Mouse (Mus musculus): ENCODE results near the gene Rpl36al.

The Rpl36al gene

DNA sequence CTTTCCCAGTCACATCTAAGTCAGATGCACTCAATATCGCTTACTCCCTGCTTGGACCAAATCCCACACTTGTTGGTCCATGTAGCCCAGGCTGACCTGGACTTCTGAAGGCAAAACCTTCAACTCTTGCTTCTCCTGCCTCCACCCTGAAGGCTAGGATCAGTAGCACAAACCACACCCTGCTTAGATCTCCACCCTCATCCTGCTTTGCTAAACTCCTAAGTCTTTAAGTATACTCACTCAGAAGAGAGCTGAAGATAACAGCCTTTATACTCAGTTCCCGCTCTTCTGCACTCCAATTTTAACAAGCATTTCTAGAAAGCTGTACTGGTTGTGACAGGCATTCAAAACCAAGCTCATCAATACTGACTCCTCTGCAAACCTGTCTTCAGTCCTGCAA is 26.8 kb downstream of the Rpl36al start:
- DNase-seq, result no peak

DNA sequence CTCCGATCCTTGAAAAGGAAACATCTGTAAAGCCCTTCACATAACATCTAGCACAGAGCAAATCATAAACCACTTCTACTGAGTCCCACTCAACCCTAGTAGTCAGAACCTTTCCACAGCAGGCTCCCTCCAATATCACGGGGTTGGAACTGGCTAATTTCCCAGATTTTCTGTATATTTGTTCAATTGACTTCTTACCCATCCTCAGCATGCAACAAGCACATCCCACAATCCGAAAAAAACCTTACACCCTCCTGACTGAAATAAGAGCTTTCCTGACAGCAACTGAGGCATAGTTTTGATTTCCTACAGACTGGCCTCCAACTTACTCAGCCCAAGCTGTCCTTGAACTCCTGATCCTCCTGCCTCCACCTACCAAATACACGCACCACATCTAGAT is 27.4 kb downstream of the Rpl36al start:
- no peak for DNase-seq

DNA sequence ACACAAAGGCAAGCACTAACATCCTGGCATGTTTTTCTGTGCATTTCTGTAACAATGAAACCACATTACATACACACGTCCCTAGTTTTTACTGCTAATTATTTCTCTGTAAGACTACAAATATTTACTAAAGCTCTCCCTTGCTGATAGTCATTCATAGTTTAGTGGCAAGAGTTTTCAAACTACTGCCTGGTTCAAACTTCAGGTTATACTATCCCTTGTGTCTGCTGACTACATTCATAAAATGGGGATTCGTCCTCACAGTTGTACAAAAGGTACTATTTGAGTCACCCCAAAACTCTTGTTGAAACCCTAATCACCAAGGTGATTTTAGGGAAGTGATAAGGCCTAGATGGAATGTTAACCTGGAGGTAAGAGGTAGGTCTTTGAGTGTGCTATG is 28.0 kb downstream of the Rpl36al start:
- no peak for DNase-seq

DNA sequence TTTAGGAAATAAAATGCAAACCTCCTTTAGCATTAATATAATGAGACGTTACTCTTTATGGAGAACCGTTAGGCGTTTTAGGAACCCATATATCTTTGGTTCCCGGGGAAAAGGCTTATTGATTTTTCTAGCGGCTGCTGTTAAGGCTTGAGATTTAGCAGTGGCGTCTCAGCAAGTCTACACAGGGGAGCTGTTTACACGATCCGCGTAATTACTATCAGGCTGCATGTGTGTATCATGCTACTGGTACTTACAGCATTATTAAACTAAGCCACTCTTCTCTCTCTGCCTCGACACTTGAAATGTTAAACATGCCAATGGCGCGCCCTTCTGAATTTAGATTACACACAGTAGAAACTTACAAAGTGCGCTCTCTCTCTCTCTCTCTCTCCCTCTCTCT is 33.8 kb downstream of the Rpl36al start:
- no peak for DNase-seq

DNA sequence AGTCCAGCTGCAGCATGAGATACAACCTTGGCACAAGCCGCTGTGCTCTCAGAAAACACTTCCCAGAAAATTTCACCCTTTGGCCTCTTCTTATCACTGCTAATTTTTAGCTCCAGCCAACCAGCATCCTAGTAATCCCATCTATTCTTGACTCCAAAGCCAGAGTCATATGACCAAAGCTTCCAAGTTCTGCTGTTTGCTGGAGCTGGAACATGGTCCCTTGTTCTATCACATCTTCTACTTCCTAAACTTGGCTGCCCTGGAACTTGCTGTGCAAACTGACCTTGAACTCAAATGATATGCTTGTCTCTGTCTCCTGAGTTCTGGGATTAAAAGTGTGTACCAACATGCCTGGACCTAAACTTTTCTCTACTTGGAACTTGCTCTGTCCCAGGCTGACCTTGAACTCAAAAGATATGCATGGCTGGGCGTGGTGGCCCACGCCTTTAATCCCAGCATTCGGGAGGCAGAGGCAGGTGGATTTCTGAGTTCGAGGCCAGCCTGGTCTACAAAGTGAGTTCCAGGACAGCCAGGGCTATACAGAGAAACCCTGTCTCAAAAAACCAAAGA is 36.6 kb downstream of the Rpl36al start:
- DNase-seq, result no peak

DNA sequence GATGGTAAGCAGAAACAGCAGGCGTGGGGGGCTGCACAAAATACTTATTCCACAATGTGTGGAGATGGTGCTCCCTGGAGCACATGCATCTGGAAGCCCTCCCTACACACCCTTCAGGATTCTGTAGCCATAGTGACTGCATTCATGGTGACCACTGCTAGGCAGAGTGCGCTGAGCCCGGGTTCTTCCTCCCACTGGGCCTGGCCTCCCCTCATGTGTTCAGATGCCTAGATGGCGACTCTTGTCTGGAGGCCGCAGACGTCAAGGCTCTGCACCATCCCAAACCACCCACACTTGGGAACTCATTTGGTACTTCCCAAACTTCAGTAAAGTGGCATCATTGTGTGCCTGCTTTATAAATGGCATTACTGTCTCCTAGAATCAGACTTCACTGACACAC is 40.4 kb downstream of the Rpl36al start:
- DNase-seq, result no peak

DNA sequence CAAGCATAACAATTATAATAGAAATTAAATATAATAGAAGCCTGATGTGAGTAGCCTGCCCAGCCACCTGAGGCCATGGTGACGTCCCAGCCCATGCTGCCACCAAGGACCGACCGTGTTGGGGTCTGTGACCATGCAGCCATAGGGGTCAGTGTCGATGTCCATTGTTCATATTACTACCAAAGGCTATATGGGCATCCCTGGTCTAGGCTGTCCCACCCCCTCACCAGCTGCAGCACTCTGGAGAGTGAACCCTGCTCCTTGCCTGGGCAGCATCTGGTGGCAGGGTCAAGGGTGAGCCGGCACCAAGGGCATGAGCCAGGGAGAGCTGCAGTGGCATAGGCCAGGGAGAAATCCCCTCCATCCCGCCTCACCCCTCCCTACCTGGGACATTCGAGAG is 44.0 kb downstream of the Rpl36al start:
- DNase-seq, result no peak

DNA sequence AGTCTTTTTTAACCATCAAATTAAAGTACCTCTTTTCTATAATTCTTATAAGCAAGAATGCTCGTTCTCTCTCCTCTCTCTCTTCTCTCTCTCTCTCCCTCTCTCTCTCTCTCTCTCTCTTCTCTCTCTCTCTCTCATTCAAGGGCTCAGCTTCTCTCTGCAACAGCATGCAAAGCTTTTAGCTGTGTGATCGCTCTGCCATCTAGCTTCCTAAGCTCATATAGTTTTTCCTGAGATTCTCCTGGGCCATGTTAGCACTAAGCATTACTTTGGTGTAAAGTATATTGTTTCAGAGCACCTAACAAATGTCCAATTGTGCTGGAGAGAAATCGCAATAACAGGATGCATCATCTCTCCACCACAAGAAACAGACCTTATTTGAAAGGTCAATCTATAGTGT is 44.7 kb downstream of the Rpl36al start:
- DNase-seq, result no peak

Data from kidney, postnatal 10 days (tissue).